Mouse (Mus musculus) liver, adult (tissue): ENCODE results near the gene Ubiad1.

Experiments used
- GATA4 ChIP-seq: IDR thresholded peaks from 2 replicates; pipeline ENCODE4 v1.6.1; 2014; ENCODE audit warnings: mild to moderate bottlenecking, low read length; ENCODE audit not compliant: insufficient replicate concordance

Gene Ubiad1

DNA sequence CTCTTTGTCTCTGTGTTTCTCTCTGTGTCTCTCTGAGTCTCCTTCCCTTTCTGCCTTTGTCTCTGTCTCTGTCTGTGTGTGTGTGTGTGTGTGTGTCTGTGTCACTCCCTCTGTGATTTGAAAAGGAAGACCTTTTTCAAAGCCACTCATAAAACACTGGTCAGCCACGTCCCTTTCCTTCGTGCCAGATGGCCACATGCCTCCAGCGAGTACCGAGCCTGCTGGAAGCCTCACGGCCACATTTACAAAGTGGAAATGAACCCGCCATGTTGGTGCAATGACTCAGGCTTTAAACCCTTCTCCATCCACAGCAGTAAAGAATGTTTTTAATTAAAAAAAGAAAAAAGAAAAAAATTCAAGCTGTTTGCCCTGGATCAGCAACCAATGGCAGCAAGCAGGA is 48.7 kb downstream of the Ubiad1 start:
- no peak for TF ChIP-seq GATA4

DNA sequence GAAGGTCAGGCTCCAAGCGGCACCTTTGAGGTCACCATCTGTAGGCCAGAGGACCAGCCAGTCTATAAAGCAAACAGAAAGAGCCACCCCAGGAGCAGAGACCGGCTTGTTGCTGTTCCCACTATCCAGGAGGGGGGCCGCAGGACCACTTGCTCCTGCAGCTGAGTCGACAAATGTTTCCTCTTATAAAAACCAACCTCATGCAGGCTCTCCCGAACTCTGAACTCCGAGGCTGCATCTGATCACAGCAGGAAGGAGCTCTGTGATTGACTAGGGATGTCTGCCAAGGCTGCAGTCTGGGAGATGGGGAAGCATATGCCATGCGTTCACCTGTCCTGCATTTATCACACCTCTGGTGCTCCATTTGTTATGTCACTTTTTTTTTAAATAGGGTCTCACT is 49.4 kb downstream of the Ubiad1 start:
- no peak for TF ChIP-seq GATA4

DNA sequence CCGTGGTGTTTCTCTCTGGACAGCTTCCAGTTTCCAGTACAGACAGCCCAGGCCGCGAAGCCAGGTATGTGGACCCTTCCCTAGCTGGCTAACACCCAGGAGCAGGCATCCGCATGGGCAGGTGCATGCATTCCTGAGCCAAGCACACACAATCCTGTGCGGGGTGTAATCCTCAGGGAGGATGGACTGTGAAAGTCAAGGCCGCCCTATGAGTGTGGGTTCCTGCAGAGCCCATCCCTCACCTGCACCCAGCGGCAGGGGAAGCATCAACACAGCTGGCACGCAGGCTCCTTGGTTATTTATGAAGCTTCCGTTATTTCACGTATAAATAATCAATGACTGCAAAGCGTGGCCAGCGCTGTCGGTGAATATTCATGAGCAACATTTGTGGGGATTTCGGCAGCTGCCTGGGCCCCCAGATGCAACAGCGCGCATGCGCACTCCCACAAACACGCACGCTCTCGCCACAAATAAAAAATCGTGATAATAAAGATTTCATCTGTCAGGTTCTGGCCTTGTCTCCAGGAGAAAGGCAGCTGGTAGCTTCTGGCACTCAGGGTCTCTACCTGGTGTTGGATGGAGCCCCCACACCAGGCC is 52.8 kb downstream of the Ubiad1 start:
- no peak for TF ChIP-seq GATA4

DNA sequence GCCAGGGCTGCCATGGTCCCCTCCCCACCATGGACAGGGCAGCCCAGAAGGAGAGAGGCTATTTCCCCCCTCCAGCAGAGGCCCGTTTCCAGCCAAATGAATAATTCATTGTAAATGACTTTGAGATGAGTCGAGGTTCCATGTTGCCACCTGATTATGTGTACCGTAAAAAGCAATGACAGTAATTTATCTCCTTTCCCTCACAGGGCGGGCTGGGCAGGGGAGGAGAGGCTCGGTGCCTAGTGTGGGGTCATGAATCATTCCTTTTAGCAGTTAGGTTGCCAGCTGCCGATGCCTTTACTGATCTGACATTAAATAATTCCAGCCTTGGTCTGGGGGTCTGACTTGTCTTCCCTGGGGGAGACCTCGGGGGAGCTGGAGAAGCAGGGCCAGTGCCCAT is 54.9 kb downstream of the Ubiad1 start:
- no peak for TF ChIP-seq GATA4

DNA sequence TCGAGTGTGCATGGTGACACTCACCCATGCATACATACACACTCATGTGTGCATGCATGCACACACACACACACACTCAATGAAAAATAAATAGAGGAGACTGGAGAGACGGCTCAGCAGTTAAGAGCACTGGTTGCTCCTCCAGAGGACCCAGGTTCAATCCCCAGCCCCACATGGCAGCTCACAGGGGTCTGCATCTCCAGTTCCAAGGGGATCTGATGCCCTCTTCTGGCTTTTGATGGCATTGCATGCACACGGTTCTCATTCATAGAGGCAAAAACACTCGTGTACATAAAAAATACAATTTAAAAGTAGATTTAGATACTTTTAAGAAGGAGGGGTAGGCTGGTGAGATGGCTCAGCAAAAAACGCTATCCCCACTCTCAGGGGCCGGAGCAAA is 55.5 kb downstream of the Ubiad1 start:
- TF ChIP-seq GATA4, result no peak

DNA sequence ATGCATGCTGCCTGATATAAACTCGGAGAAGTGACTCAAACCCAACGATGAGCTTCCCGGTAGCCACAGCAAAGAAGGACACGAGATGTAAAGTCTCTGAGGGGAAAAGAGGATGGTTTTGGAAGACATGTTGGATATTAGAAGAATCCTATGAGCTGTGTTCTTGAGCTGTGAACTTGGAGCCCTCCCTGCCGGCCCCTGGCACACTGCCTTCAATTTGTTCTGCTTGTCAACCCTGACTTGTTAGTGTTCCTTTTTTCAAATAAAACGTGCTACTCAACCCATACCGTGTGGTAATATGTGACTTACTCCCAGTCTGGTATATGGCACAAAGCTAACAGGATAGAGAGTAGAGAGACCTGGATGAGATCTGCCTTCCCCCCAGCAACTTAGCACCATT is 59.3 kb downstream of the Ubiad1 start:
- no peak for TF ChIP-seq GATA4
